Mouse (Mus musculus) lung, postnatal 4 days (tissue): Measurements from ENCODE around the gene Dnajc19.
A peak's percentile ranks its signal among the peaks of the same experiment; 100 is the strongest.

Experiments used
- DNase-seq, 2 experiments: peaks; one replicate each; pipeline ENCODE4 v3.0.0; 2021

Dnajc19 gene

DNA sequence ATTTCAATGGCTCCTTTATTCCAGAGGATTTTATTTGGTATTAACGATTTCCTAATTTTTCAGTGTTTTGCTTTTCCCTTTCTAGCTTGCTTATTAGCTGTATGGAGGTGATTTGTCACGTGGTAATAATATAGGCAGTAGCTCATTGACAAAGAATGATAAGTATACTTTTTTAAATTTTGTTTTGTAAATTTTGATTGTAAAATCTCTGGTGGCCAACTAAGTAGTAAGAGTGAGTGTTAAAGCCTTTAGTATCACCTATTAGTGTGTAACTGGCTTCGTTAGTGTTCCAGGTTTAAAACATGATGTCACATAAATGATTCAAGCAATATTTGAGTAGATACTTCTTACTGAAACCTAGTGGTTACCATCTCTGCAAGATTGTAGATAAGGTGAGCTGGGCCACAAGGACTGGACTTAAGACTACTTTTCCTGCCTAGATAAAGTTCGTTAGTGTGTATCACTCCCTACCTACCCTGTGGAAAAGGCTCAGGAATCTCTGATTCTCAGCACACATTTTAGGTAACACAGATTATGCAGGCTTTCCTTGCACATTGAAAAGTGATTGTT lies 59.8 kb downstream of the Dnajc19 start:
- no peak for DNase-seq

DNA sequence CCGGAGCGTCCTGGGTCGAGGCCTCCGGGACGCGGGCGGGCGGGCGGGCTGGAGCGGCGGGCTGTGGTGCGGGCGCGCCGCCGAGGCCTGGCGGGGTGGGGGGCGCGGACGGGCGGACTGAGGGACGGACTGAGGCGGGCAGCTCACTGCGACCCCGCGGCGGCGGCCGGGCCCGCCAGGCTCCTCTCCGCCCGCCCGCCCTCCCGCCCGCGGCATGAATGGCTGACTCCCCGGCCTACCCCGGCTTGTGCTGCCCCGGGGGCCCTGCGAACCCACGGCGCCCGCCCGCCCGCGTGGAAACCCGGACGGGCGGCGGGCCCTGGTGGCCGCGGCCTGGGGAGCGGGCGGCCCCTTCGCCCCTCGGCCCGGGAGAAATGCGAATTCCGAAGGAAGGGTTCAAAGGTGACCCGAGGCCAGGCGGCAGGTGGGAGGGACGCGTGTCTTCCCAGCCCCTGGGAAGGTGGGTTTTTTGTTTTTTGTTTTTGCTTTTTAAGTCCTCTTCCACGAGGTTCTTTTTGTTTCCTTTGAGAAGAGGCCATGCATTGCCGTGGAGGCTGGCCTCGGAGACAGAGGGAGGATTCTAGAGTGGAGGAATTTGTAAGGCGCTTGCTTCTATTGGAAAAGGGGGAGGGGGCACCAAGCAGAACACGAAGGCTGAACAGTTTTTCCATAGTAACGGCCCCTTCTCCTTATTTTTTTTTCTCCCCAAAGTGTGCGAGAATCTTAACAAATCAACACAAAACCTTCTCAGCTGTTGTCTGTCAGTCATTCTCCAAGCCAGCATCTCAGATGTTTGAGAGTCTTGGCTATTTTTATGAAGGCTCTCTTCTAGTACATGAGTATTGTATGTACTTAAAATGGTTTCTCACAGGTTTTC lies 60.5 kb downstream of the Dnajc19 start:
- DNase-seq = peak in 1 of 2 experiments; percentile 10

DNA sequence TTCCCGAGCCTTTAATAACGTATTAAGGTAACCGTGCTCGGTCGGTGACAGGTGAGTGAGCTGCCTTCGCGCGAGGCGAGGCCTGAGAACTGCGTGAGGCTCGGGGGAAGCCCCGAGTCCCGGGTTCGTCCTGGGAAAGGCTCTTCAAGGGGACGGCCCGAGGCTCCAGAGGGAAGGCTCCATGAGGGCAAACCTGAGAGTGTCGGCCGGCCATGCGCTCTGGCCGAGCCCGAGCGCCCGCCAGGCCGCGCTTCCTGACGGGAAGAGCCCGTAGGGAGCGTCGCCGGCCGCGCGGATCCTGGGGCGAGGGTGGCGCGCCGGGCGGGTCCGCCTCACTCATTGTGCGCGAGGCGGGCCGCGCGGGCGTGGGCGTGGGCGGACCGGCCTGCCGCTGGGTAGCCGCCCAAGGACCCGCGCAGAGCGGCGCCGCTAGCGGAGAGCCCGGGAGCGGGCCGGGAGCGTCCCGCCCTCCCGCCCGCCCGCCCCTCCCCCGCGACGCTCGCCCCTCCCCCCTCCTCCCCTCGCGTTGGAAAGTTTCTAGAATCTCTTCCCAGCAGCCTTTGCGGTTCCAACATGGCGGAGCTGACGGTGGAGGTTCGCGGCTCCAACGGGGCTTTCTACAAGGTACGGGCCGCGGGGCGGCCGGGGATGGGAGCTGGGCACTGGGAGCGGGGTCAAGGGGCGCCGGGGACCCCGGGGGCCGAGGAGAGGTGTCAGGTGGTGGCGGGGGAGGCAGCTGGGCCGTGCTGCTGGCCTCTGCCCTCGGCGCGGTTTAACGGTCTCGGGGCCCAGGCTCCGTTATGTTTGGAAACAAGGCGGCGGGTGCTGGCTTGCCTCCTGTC lies 61.4 kb downstream of the Dnajc19 start, which contains the start of gene Fxr1:
Gene Fxr1, plus strand, starts transcription at position 404 of the 842 bp plus-strand sequence.
- peak; percentile 87 to 96 for DNase-seq

DNA sequence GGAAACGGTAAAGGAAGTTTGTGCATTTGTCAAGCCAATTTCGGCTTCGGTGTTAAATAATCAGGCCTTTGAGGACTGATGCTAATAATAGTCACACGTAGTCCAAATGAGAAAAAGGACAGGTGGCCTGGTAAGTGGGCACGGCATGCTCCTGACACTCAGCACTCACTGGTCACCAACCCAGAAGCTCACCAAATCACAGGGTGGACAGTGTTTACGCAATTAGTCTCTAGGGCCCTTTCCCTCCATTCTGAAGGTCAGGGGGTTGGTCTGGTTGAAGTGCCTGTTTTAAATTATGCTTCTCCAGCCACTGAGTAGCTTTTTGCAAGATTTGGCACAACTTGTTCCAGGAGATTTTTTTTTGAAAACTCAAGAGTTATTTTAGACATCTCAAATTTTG lies 72.9 kb downstream of the Dnajc19 start:
- DNase-seq = no peak

DNA sequence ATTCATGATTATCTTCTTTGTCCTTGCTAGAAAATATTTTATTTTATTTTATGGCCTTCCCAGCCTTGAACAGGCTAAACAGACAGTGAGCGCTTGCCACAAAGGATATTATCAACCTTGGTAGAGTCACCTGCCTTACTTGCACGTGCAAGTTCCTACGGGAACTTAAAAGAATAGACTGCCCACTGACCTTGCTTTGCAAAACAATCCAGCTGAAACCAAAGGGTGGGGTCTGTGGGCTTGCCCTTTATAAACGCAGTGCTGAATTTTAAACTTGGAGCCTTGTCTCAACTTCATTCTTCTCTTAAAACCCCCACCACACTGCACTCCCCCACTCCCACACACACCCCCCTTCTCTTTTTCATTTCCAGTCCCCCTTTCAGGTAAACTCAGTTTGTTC lies 73.5 kb downstream of the Dnajc19 start:
- no peak for DNase-seq

DNA sequence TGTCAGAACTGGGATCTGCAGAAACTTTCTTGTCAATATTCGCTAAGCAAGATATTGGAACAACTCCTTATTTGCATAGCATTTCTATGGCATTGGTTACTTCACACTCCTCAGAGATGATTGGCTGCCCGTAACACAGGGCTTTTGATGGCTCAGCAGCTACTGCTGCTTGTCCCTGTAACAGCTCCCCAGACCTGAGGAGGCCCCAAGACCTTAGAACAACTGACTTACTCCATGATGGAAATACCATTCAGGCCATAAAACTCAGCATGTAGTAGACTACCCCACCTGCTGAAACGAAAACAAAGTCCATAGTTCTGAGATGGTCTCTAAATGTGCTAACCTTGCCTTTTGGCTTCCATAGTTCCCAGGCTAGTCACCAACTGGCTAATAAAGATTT lies 74.3 kb downstream of the Dnajc19 start:
- no peak for DNase-seq

DNA sequence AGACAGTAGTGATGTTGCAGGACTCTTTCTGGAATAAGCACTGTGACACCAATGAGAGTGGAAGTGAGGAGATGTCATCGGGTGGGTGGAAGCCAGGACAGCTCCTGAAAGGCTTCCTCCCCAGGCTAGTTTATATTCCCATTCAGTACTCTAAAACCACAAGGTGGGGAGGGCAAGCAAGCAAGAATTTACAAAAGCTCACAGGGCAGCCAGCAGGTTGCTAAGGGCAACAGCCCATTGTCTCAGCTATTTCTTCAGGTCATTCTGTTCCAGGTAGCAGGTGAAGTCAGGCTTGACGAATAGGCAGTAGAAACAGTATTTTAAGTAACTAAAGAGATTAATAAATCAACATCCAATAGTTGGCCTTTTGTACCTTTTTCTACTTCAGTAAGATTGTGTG lies 74.8 kb downstream of the Dnajc19 start:
- DNase-seq = no peak
